Mouse (Mus musculus) megakaryocyte, embryonic 14.5 days (primary cell): ENCODE data around the gene Mum1.

Experiments
- FLI1 ChIP-seq: IDR thresholded peaks from 2 replicates; pipeline ENCODE4 v1.6.1; 2012; ENCODE audit warnings: low read length, inconsistent platforms, mixed read lengths
- GATA1 ChIP-seq: IDR thresholded peaks from 3 replicates; pipeline ENCODE4 v1.6.1; 2012; ENCODE audit warnings: mixed read lengths, low read length, inconsistent platforms, borderline replicate concordance

DNA sequence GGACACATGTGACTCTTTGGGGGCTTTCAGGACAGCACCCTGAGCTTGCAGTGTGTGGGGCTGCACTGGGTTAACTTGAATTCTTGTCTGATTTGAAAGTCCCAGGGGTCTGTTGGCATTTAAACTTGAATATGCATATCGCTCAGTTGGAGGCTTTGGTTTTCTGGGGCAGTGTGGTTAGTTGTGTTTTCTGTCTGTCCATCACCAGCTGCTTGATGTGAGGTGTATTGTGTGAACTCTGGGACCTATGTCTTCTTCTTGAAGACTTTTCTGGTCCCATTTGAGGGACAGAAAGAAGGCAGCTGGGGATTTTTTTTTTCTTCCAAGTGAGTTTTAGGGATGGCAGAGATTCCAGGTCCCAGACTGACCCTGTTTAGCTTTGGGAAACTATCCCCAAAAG is 19.0 kb upstream of the Mum1 start:
- TF ChIP-seq GATA1 (no peak), FLI1 (no peak)
